Mouse (Mus musculus) cortical plate, adult 2 months (tissue): ENCODE measurements around the gene Creb3l1.

Source experiments
- CTCF ChIP-seq: fragments of 200-500 bp; IDR thresholded peaks from 2 replicates; pipeline ENCODE4 v1.5.1; 2011; ENCODE audit warnings: mild to moderate bottlenecking, control low read depth, low read length; ENCODE audit not compliant: insufficient read depth; ENCODE audit errors: extremely low read depth
- POLR2A ChIP-seq: fragments of 200-500 bp; IDR thresholded peaks from 2 replicates; pipeline ENCODE4 v1.6.1; 2011; ENCODE audit warnings: mild to moderate bottlenecking, low read length, control low read depth; ENCODE audit not compliant: insufficient read depth; ENCODE audit errors: extremely low read depth

DNA sequence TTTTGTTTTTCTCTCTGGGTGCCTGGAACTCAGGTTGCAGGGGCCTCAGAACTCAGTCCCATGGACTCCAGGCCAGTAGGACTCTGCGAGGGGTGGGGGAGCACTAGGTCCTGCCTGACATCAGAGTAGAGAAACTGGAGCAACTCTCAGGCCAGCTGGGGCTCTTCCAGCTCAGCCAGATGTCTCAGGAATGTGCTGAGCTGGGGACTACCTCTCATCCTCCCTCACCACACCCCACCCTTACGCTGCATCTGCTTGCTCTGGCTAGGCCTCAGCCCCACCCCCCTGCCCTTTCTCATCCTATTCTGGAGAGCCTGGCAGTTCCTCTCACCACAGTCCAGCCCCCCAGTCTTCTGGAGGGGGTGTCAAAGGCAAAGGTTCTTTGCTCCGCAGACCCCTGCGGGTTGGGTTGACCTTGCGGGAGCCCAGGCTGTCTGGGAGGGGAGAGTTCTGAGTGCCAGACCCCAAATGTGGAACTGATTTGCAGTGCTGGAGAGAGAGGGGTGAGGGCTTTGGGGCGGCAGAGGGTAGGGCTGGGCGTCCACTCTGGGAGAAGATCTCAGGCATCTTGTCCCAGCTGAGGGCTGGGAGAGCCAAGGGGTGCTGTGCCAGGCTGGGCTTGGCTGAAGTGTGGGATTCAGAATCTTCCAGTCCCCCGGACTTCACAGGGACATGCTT, 11.4 kb downstream of the Creb3l1 start:
- TF ChIP-seq POLR2A = no peak
- TF ChIP-seq CTCF = no peak
